Mouse (Mus musculus) limb, embryonic 12.5 days (tissue): ENCODE results near the gene Mmrn2. TPM values are rescaled to one million over a fixed set of nuclear protein-coding genes. Genes with fewer than 3 reads are reported as not detected.

Source experiments
- ATAC-seq: fragments of 200-750 bp; cut with Nextera tagmentation; 2 replicates; pipeline ENCODE4 v1.8.0; 2017; ENCODE audit warnings: low read depth, moderate TSS enrichment; ENCODE audit not compliant: insufficient number of reproducible peaks, insufficient read depth, low FRiP score, low TSS enrichment
- H3K27ac ChIP-seq: fragments of 300-500 bp; sonication (generic); 2 replicates; pipeline ENCODE4 v1.5.1; 2016; ENCODE audit warnings: mild to moderate bottlenecking, moderate library complexity
- H3K27me3 ChIP-seq: fragments of 300-500 bp; sonication (generic); 2 replicates; pipeline ENCODE4 v1.6.1; 2016; ENCODE audit warnings: mild to moderate bottlenecking, moderate library complexity
- H3K36me3 ChIP-seq: fragments of 300-500 bp; sonication (generic); 2 replicates; pipeline ENCODE4 v1.6.1; 2016; ENCODE audit warnings: mild to moderate bottlenecking, moderate library complexity
- H3K4me1 ChIP-seq: fragments of 300-500 bp; sonication (generic); replicated peaks from 2 replicates; pipeline ENCODE4 v1.6.1; 2016
- H3K4me2 ChIP-seq: fragments of 300-500 bp; sonication (generic); 2 replicates; pipeline ENCODE4 v1.6.1; 2016; ENCODE audit warnings: mild to moderate bottlenecking, moderate library complexity
- H3K4me3 ChIP-seq: fragments of 300-500 bp; sonication (generic); replicated peaks from 2 replicates; pipeline ENCODE4 v1.5.1; 2016; ENCODE audit warnings: mild to moderate bottlenecking
- H3K9ac ChIP-seq: fragments of 300-500 bp; sonication (generic); replicated peaks from 2 replicates; pipeline ENCODE4 v1.6.1; 2016; ENCODE audit warnings: mild to moderate bottlenecking, moderate library complexity
- H3K9me3 ChIP-seq: fragments of 300-500 bp; sonication (generic); 2 replicates; pipeline ENCODE4 v1.6.1; 2016; ENCODE audit warnings: mild to moderate bottlenecking, moderate library complexity
- WGBS: fragments of 180-500 bp; shearing (Covaris S2); methylation state at CpG from one replicate; pipeline ENCODE4 v1.1.7; 2016; 5-methylcytosine and 5-hydroxymethylcytosine counted together
- polyA plus RNA-seq: library from polyadenylated mRNA; unstranded; fragments of >200 nt; fragmentation: Nextera tagmentation; extraction: Ambion mirVana; gene quantifications from 2 replicates; pipeline ENCODE4 v1.2.1, GENCODE M21; 2016

The Mmrn2 gene
- polyA plus RNA-seq = 6.7 and 6.8 TPM in 2 replicates

DNA sequence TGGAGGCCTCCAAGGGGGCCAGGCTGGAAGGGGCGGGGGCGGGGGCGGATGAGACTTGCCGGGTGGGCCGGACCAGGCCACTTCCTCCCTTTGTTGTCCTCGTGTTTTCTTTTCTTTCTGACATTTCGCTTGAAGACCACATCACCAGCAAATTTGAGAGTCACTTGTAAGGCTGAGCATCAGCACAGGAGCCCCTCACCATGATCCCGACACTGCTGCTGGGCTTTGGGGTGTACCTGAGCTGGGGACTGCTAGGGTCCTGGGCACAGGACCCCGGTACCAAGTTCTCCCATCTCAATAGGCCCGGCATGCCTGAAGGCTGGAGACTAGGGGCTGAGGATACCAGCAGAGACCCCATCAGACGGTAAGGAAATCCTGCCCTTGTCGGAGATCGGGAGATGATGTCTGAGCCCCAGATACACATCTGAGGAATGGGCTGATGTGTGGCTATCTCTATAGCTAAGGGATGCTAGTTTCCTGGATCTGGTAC lies at the start of gene Mmrn2:
Gene Mmrn2 (plus strand): TSS at position 51 of the 490 bp plus-strand sequence.
- Histone ChIP-seq H3K9me3 (no peaks in the 10 kb centered on the region), H3K4me2 (0 out of 2 replicates have a peak within 1 kb of the TSS, but pooled peaks have one; percentile 15), H3K4me1 (peaks cover 38% of the 10 kb centered on the region), H3K9ac (no peak within 1 kb of the TSS), H3K27me3 (no peaks in the 10 kb centered on the region), H3K4me3 (0 out of 2 replicates have a peak within 1 kb of the TSS, but pooled peaks have one; percentile 7), H3K27ac (no peak within 1 kb of the TSS), H3K36me3 (no peaks in the 10 kb centered on the region)
- 83% methylated on average over 13 of the region's 13 CpGs for WGBS
- no peak for ATAC-seq

DNA sequence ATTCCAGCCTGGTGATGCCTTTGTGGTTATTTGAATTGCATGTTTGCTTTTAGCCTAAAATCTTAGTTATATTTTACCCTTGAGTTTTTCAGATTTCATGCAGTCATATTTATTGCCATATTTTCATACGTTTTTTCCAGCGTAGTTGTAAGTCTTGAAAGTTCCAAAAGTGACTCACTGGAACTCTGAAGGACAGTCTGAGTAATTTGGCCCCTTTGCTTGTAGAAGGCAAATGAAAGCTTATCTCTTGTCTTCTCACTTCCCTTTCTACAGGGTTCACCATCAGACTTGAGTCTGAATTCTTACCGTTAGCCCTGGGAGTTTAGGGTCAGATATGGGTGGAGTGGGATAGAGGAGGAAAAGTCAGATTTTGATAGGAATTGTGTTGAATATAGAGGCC lies 48.7 kb upstream of the Mmrn2 start:
- Histone ChIP-seq H3K9ac (no peak overlapping the region), H3K27ac (no peak overlapping the region), H3K4me1 (no peaks in the 10 kb centered on the region), H3K4me3 (no peak overlapping the region), H3K27me3 (no peaks in the 10 kb centered on the region), H3K4me2 (no peak overlapping the region), H3K9me3 (no peaks in the 10 kb centered on the region), H3K36me3 (peaks cover 66% of the 10 kb centered on the region)
- 92% methylated on average over 3 of the region's 3 CpGs for WGBS
- ATAC-seq = no peak

DNA sequence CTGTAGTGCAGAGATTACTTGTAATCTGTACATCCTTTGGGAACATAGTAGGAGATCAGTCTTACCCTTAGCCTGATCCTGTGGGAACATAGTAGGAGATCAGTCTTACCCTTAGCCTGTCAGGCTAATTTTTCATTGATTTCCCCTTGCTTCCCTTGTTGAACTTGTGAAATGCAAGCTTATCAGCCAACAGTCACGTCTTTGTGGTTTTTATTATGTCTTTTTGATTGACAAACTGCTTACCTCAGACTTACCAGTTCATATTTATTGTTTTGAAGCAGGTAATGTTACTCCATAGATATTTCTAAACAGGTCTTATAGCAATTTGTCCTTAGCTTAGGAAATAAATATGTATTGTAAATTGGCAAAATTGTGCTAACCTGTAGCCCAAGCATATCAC lies 47.6 kb upstream of the Mmrn2 start:
- no peak overlapping the region for H3K4me2 ChIP-seq
- 71% methylated on average over 1 of the region's 1 CpGs for WGBS
- H3K4me3 ChIP-seq = no peak overlapping the region
- no peaks in the 10 kb centered on the region for H3K9me3 ChIP-seq
- no peak for ATAC-seq
- H3K9ac ChIP-seq = no peak overlapping the region
- no peaks in the 10 kb centered on the region for H3K4me1 ChIP-seq
- no peak overlapping the region for H3K27ac ChIP-seq
- peaks cover 75% of the 10 kb centered on the region for H3K36me3 ChIP-seq
- H3K27me3 ChIP-seq = no peaks in the 10 kb centered on the region

DNA sequence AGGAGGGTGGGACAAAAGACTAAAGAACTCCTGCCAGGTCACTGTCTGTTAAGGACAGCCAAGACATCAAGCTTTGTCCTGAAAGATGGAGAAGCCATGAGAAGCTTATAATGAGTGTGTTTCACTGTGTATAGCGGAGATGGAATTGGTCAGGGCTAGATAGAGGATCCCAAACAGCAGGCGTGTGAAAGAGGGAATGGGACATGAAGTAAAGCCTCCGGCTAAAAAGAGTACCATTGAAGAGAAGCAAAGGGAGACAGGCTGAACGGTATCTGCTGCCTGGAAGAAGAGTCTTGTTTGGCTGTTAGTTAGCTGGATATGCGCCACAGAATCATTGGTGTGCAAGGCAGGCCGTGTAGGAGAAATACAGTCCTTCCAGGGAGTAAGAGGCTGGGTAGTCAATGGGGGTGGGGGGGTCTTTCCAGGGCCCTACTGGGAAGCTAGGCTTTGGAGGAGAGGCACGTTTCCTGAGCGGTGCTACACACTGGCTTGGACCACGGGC lies 44.6 kb upstream of the Mmrn2 start:
- no peak overlapping the region for H3K4me3 ChIP-seq
- 95% methylated on average over 9 of the region's 9 CpGs for WGBS
- H3K4me2 ChIP-seq = no peak overlapping the region
- no peak overlapping the region for H3K9ac ChIP-seq
- no peaks in the 10 kb centered on the region for H3K9me3 ChIP-seq
- no peak for ATAC-seq
- no peaks in the 10 kb centered on the region for H3K27me3 ChIP-seq
- H3K4me1 ChIP-seq = no peaks in the 10 kb centered on the region
- H3K27ac ChIP-seq = no peak overlapping the region
- peaks cover 79% of the 10 kb centered on the region for H3K36me3 ChIP-seq

DNA sequence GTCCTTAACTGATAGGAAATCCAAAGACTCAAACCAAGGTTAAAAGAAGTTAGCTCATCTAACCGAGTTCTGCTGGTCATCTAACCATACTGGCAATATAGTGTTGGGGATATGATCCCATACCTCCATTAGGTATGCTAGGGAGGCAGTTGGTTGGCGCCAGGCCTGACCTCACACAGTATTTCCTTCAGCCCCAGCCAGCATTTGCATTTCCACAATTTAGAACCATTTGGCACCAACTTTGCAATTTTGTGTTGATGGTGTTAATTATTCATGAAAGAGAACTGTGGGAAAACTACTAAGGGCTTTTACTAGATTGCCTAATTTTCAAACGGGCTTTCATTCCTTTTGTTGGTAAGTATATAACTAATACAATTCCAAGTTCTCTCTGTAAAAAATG lies 43.4 kb upstream of the Mmrn2 start:
- H3K9me3 ChIP-seq = no peaks in the 10 kb centered on the region
- no peak overlapping the region for H3K9ac ChIP-seq
- H3K4me3 ChIP-seq = no peak overlapping the region
- no peak for ATAC-seq
- H3K36me3 ChIP-seq = peaks cover 83% of the 10 kb centered on the region
- 73% methylated on average over 3 of the region's 3 CpGs for WGBS
- no peaks in the 10 kb centered on the region for H3K4me1 ChIP-seq
- no peaks in the 10 kb centered on the region for H3K27me3 ChIP-seq
- no peak overlapping the region for H3K27ac ChIP-seq
- no peak overlapping the region for H3K4me2 ChIP-seq

DNA sequence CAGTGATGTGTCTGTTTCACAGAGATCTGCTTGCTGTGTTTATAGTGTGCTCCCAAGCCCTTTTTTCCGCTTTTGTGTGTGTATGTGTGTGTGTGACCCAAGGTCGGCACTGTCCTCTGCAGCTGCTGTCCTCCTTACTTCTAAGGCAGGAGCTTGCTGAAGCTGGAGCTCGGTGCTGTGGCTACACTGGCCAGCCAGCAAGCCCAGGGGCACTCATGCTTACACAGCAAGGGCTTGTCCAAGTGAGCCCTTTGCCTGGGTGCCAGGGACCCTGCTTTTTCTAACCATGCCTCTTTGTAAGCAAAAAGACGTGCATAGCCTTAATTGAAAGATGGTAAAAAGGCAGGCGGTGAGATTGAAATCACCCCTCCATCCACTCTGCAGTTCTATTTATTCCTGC lies 42.8 kb upstream of the Mmrn2 start:
- H3K9ac ChIP-seq = no peak overlapping the region
- no peaks in the 10 kb centered on the region for H3K27me3 ChIP-seq
- H3K9me3 ChIP-seq = no peaks in the 10 kb centered on the region
- H3K27ac ChIP-seq = no peak overlapping the region
- H3K4me2 ChIP-seq = no peak overlapping the region
- no peaks in the 10 kb centered on the region for H3K4me1 ChIP-seq
- no peak overlapping the region for H3K4me3 ChIP-seq
- H3K36me3 ChIP-seq = peaks cover 86% of the 10 kb centered on the region
- ATAC-seq = no peak
- WGBS = 91% methylated on average over 5 of the region's 5 CpGs

DNA sequence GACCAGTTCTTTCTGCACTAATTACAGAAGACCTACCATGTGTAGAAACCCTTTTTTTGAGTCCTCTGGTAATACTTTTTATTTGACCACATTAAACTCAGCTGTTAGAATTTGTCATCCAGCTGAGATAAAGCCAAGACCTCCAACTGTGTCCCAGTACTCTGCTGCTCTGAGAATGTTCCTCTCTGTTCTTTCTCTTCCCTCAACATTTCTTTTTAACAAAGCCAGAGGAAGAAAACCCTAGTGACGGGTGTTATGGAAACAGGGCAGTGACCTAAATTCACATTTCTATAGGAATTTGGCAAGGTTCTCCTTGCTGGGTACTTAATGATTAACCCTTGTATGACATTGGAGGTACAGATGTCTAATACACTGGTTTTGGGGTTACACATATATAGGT lies 35.8 kb upstream of the Mmrn2 start:
- no peak overlapping the region for H3K27ac ChIP-seq

DNA sequence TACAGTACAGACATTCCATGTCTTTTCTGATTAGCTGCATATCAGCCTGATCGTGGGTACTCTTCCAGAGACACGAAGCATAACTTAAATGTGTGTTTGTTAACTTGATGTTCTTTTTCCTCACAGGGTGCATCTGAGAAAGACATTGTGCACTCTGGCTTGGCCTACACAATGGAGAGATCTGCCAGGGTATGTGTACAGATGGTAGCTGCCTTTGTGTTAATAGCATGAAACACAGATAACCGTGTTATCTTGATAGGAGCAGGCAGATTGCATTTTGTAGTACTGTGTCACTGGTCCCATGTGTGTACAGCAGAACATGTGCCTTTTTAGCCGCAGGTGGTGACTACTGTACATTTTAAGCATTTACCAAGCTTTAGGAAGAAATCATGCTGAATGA lies 33.3 kb upstream of the Mmrn2 start:
- Histone ChIP-seq H3K9me3 (no peaks in the 10 kb centered on the region), H3K4me2 (no peak overlapping the region), H3K27ac (no peak overlapping the region), H3K9ac (no peak overlapping the region), H3K27me3 (no peaks in the 10 kb centered on the region), H3K36me3 (peaks cover 68% of the 10 kb centered on the region), H3K4me3 (no peak overlapping the region), H3K4me1 (no peaks in the 10 kb centered on the region)
- WGBS = 92% methylated on average over 4 of the region's 4 CpGs
- no peak for ATAC-seq

More for the DNA sequence above, 35.8 kb upstream of the Mmrn2 start:
- Histone ChIP-seq H3K27me3 (no peaks in the 10 kb centered on the region), H3K36me3 (peaks cover 92% of the 10 kb centered on the region), H3K4me3 (no peak overlapping the region), H3K4me1 (no peaks in the 10 kb centered on the region), H3K9me3 (no peaks in the 10 kb centered on the region), H3K4me2 (no peak overlapping the region), H3K9ac (no peak overlapping the region)
- 87% methylated on average over 1 of the region's 1 CpGs for WGBS
- ATAC-seq = no peak

DNA sequence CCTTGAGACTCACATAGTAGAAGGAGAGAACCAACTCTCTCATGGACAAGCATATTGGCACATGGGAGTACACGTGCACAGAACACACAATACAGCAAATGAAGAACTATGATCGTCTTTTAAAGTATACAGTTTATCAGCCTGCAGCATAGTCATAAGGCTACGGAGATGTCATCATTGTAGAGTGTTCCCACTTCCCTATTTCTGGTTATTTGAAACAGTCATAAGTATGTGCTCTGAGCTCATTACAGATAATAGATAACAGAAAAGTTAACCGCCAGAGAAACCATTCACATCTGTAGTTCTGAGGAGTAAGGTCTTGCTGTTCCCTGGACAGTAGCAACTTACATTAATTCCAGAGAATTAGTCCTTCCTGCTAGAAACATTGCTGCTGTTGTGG lies 32.2 kb upstream of the Mmrn2 start:
- Histone ChIP-seq H3K4me1 (no peaks in the 10 kb centered on the region), H3K4me3 (no peak overlapping the region), H3K9ac (no peak overlapping the region), H3K27me3 (no peaks in the 10 kb centered on the region), H3K4me2 (no peak overlapping the region), H3K27ac (no peak overlapping the region), H3K36me3 (peaks cover 58% of the 10 kb centered on the region), H3K9me3 (no peaks in the 10 kb centered on the region)
- WGBS = 94% methylated on average over 4 of the region's 4 CpGs
- ATAC-seq = no peak

DNA sequence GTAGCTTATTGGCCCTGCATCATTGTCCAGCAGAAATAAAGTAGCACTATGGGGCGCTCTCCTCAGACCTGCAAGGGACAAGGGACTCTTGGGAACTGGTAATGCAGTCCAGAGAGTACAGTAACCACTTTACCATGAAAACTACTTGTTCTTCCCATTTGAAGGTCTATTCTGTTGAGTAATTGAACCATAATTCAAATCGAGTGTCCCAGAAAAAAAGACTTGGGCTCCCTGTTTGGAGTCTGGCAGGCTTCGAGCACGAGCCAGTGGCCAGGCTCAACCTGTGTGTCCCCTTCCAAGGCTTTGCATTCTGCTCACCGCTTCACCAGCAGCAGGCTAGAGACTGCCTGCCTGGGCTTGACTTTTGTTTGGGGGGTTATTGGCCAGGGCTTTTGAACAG lies 30.9 kb upstream of the Mmrn2 start:
- ATAC-seq = no peak
- no peak overlapping the region for H3K27ac ChIP-seq
- no peak overlapping the region for H3K9ac ChIP-seq
- H3K36me3 ChIP-seq = peaks cover 46% of the 10 kb centered on the region
- no peaks in the 10 kb centered on the region for H3K27me3 ChIP-seq
- no peak overlapping the region for H3K4me3 ChIP-seq
- H3K9me3 ChIP-seq = no peaks in the 10 kb centered on the region
- no peaks in the 10 kb centered on the region for H3K4me1 ChIP-seq
- 88% methylated on average over 5 of the region's 5 CpGs for WGBS
- no peak overlapping the region for H3K4me2 ChIP-seq

DNA sequence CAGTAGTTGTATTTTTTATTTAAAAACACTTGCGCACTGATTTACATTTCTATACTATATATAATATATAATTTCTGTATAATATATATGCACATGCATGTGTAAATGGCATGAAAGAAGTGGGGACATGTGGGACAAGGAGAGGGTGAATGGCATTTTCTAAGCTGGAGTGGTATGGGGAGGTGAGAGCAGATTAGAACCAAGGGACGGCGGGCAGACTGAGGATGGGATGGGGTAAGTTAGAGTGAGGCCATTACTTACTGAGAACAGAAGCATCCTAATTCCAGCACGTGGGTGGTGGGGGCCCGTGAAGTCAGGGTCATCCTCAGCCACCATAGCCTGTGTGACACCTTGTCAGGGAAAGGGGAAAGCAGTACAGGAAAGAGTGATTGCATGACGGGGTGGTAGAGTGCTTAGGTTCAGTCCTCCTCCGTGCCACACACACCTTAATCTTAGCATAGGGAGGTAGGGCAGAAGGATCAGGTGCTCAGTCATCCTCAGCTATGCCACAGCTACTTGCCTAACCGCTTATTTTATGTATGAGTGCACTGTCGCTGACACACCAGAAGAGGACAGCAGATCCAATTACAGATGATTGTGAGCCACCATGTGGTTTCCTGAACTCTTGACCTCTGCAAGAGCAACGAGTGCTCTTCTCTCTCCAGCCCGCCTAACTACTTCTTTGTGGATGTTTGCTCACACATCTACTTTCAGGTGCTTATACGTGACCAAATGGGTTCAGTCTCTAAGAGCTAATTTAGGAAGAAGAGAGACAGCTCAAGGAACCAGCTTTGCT lies 29.3 kb upstream of the Mmrn2 start:
- Histone ChIP-seq H3K9ac (no peak overlapping the region), H3K4me1 (no peaks in the 10 kb centered on the region), H3K4me2 (no peak overlapping the region), H3K27me3 (no peaks in the 10 kb centered on the region), H3K4me3 (no peak overlapping the region), H3K9me3 (no peaks in the 10 kb centered on the region), H3K36me3 (peaks cover 32% of the 10 kb centered on the region), H3K27ac (no peak overlapping the region)
- no peak for ATAC-seq
- 62% methylated on average over 12 of the region's 12 CpGs for WGBS
